Mouse (Mus musculus) forebrain, embryonic 11.5 days (tissue): ENCODE measurements around the gene Coro2a. TPM values are rescaled to one million over a fixed set of nuclear protein-coding genes. Genes with fewer than 3 reads are reported as not detected.

Source experiments
- ATAC-seq: fragments of 200-750 bp; cut with Nextera tagmentation; replicated peaks from 2 replicates; pipeline ENCODE4 v1.8.0; 2017; ENCODE audit warnings: moderate TSS enrichment; ENCODE audit not compliant: low FRiP score
- DNase-seq: peaks from one replicate; pipeline ENCODE4 v3.0.0-alpha.2; 2017; ENCODE audit warnings: low spot score
- H3K27ac ChIP-seq: fragments of 300-500 bp; sonication (generic); 2 replicates; pipeline ENCODE4 v1.5.1; 2014; ENCODE audit warnings: low read depth, low read length
- H3K27me3 ChIP-seq: fragments of 300-500 bp; sonication (generic); 2 replicates; pipeline ENCODE4 v1.6.1; 2014; ENCODE audit warnings: mild to moderate bottlenecking, low read length, mixed read lengths; ENCODE audit not compliant: control insufficient read depth, insufficient read depth
- H3K36me3 ChIP-seq: fragments of 300-500 bp; sonication (generic); 2 replicates; pipeline ENCODE4 v1.6.1; 2014; ENCODE audit warnings: mild to moderate bottlenecking, low read length, moderate library complexity, mixed read lengths; ENCODE audit not compliant: control insufficient read depth, insufficient read depth
- H3K4me1 ChIP-seq: fragments of 300-500 bp; sonication (generic); replicated peaks from 2 replicates; pipeline ENCODE4 v1.6.1; 2014; ENCODE audit warnings: low read length, mixed read lengths; ENCODE audit not compliant: control insufficient read depth, insufficient read depth
- H3K4me2 ChIP-seq: fragments of 300-500 bp; sonication (generic); 2 replicates; pipeline ENCODE4 v1.6.1; 2014; ENCODE audit warnings: low read depth, mild to moderate bottlenecking, low read length, moderate library complexity, mixed read lengths; ENCODE audit not compliant: severe bottlenecking
- H3K4me3 ChIP-seq: fragments of 300-500 bp; sonication (generic); 2 replicates; pipeline ENCODE4 v1.5.1; 2014; ENCODE audit warnings: low read depth, low read length
- H3K9ac ChIP-seq: fragments of 300-500 bp; sonication (generic); 2 replicates; pipeline ENCODE4 v1.6.1; 2014; ENCODE audit warnings: low read length
- H3K9me3 ChIP-seq: fragments of 300-500 bp; sonication (generic); 2 replicates; pipeline ENCODE4 v1.6.1; 2016; ENCODE audit warnings: low read length, mixed read lengths; ENCODE audit not compliant: control insufficient read depth
- WGBS: fragments of 180-500 bp; shearing (Covaris S2); extraction: QIAGEN DNeasy Blood & Tissue Kit; methylation state at CpG from one replicate; pipeline ENCODE4 v1.1.7; 2014; 5-methylcytosine and 5-hydroxymethylcytosine counted together
- polyA plus RNA-seq: library from polyadenylated mRNA; unstranded; fragments of >200 nt; fragmentation: Nextera tagmentation; extraction: Ambion mirVana; gene quantifications from 2 replicates; pipeline ENCODE4 v1.2.1, GENCODE M21; 2014

Gene Coro2a
- polyA plus RNA-seq, 1 experiment from 2014 or later, result 2.8 TPM

GRCm38 (mm10) chr4:46529722-46530121, 72.3 kb downstream of the Coro2a start:
- peaks cover 16% of the 10 kb centered on the region for H3K27me3 ChIP-seq
- ATAC-seq (no peak), DNase-seq (no peak)
- H3K36me3 ChIP-seq, result no peaks in the 10 kb centered on the region
- H3K9me3 ChIP-seq, result no peaks in the 10 kb centered on the region
- WGBS, result 57% methylated on average over 7 of the region's 7 CpGs
- H3K27ac ChIP-seq, result no peak overlapping the region
- no peak overlapping the region for H3K9ac ChIP-seq
- no peak overlapping the region for H3K4me3 ChIP-seq
- H3K4me1 ChIP-seq, result no peaks in the 10 kb centered on the region
- no peak overlapping the region for H3K4me2 ChIP-seq

- Histone ChIP-seq H3K9ac (no peak overlapping the region), H3K4me1 (no peaks in the 10 kb centered on the region), H3K4me3 (peak overlapping the region; percentile 14; the same call in 1 of the 2 replicates), H3K27me3 (no peaks in the 10 kb centered on the region), H3K36me3 (no peaks in the 10 kb centered on the region), H3K9me3 (no peaks in the 10 kb centered on the region), H3K27ac (no peak overlapping the region), H3K4me2 (peak overlapping the region; percentile 46)
- 4% methylated on average over 6 of the region's 7 CpGs for WGBS
- DNase-seq (no peak), ATAC-seq (no peak)
These were observed 74.5 kb downstream of the Coro2a start for GRCm38 (mm10) chr4:46527558-46527926.

GRCm38 (mm10) chr4:46526798-46527557, 75.0 kb downstream of the Coro2a start:
- Histone ChIP-seq H3K36me3 (no peaks in the 10 kb centered on the region), H3K9me3 (no peaks in the 10 kb centered on the region), H3K27me3 (no peaks in the 10 kb centered on the region), H3K4me3 (peak overlapping the region; percentile 14; the same call in 1 of the 2 replicates), H3K4me2 (peak overlapping the region; percentile 46), H3K27ac (no peak overlapping the region), H3K9ac (no peak overlapping the region), H3K4me1 (no peaks in the 10 kb centered on the region)
- ATAC-seq (no peak), DNase-seq (no peak)
- WGBS, result 26% methylated on average over 17 of the region's 17 CpGs

GRCm38 (mm10) chr4:46526226-46526625, 75.8 kb downstream of the Coro2a start:
- 95% methylated on average over 3 of the region's 3 CpGs for WGBS
- H3K4me3 ChIP-seq, result no peak overlapping the region

GRCm38 (mm10) chr4:46523324-46523723, 78.7 kb downstream of the Coro2a start:
- WGBS, result 93% methylated on average over 4 of the region's 4 CpGs
- Histone ChIP-seq H3K4me2 (no peak overlapping the region), H3K27ac (no peak overlapping the region), H3K27me3 (no peaks in the 10 kb centered on the region), H3K4me3 (no peak overlapping the region), H3K9ac (no peak overlapping the region), H3K9me3 (no peaks in the 10 kb centered on the region), H3K36me3 (no peaks in the 10 kb centered on the region), H3K4me1 (no peaks in the 10 kb centered on the region)
- DNase-seq, result no peak
- no peak for ATAC-seq

More at GRCm38 (mm10) chr4:46526226-46526625, 75.8 kb downstream of the Coro2a start:
- no peaks in the 10 kb centered on the region for H3K4me1 ChIP-seq
- no peak overlapping the region for H3K4me2 ChIP-seq
- H3K36me3 ChIP-seq, result no peaks in the 10 kb centered on the region
- ATAC-seq (no peak), DNase-seq (no peak)
- H3K27me3 ChIP-seq, result no peaks in the 10 kb centered on the region
- H3K9me3 ChIP-seq, result no peaks in the 10 kb centered on the region
- H3K9ac ChIP-seq, result no peak overlapping the region
- no peak overlapping the region for H3K27ac ChIP-seq

GRCm38 (mm10) chr4:46521457-46521856, 80.5 kb downstream of the Coro2a start:
- Histone ChIP-seq H3K4me1 (no peaks in the 10 kb centered on the region), H3K36me3 (no peaks in the 10 kb centered on the region), H3K27ac (no peak overlapping the region), H3K4me2 (no peak overlapping the region), H3K9me3 (no peaks in the 10 kb centered on the region), H3K27me3 (no peaks in the 10 kb centered on the region), H3K9ac (no peak overlapping the region), H3K4me3 (no peak overlapping the region)
- no peak for ATAC-seq
- WGBS, result 90% methylated on average over 10 of the region's 10 CpGs
- DNase-seq, result no peak

- Histone ChIP-seq H3K4me2 (no peak overlapping the region), H3K27me3 (no peaks in the 10 kb centered on the region), H3K9ac (no peak overlapping the region), H3K4me3 (no peak overlapping the region), H3K27ac (no peak overlapping the region), H3K4me1 (no peaks in the 10 kb centered on the region), H3K36me3 (no peaks in the 10 kb centered on the region), H3K9me3 (no peaks in the 10 kb centered on the region)
- DNase-seq (no peak), ATAC-seq (no peak)
- 86% methylated on average over 2 of the region's 2 CpGs for WGBS
These were observed 81.5 kb downstream of the Coro2a start for GRCm38 (mm10) chr4:46520491-46520890.

- H3K4me1 ChIP-seq, result peaks cover 6% of the 10 kb centered on the region
- DNase-seq, result peak; percentile 82
- ATAC-seq, result 0 out of 2 replicates have a peak, but pooled peaks have one; percentile 64
- H3K9me3 ChIP-seq, result no peaks in the 10 kb centered on the region
- peak overlapping the region; percentile 83; the same call in 1 of the 2 replicates for H3K4me2 ChIP-seq
- peaks cover 9% of the 10 kb centered on the region for H3K27me3 ChIP-seq
- peak overlapping the region; percentile 53; the same call in 1 of the 2 replicates for H3K4me3 ChIP-seq
- no peaks in the 10 kb centered on the region; the same call in 1 of the 2 replicates for H3K36me3 ChIP-seq
- no peak overlapping the region for H3K27ac ChIP-seq
- H3K9ac ChIP-seq, result no peak overlapping the region
- 11% methylated on average over 16 of the region's 16 CpGs for WGBS
These were observed 94.1 kb downstream of the Coro2a start for GRCm38 (mm10) chr4:46507736-46508460.
